Mouse (Mus musculus): ENCODE measurements around the gene Rora.

DNA sequence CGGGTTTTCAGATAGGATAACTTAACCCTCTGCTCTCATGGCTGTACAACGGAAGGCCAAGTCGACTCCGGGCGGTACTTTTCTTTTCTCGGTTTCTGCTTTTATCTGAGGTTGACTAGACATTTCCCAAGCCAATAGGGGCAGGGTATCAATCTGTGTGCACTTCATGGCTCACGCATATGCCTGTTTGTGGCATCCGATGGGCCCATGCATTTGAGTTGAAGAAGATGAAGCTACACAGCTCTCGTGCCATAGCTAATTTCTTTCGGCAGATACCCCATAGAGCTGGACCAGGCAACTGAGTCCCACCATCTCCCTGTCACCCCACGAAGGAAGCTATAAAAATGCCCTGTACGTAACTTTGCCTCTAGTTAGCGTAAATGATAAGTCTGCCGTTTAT, 641.3 kb downstream of the Rora start:
- no peak for TF ChIP-seq CTCF (conservative IDR thresholded peaks at IDR 0.05; ENCODE audit: low read length)
- TF ChIP-seq POU5F1 (IDR thresholded peaks at IDR 0.05; ENCODE audit: borderline replicate concordance, low read length) = no peak

Measured in E14TG2a.4 (cell line).